Mouse (Mus musculus): ENCODE results near the gene Pcnp. TPM values are rescaled to one million over a fixed set of nuclear protein-coding genes. Genes with fewer than 3 reads are reported as not detected.

Gene Pcnp
- polyA plus RNA-seq, 1 experiment from 2014 or later: 191 TPM

DNA sequence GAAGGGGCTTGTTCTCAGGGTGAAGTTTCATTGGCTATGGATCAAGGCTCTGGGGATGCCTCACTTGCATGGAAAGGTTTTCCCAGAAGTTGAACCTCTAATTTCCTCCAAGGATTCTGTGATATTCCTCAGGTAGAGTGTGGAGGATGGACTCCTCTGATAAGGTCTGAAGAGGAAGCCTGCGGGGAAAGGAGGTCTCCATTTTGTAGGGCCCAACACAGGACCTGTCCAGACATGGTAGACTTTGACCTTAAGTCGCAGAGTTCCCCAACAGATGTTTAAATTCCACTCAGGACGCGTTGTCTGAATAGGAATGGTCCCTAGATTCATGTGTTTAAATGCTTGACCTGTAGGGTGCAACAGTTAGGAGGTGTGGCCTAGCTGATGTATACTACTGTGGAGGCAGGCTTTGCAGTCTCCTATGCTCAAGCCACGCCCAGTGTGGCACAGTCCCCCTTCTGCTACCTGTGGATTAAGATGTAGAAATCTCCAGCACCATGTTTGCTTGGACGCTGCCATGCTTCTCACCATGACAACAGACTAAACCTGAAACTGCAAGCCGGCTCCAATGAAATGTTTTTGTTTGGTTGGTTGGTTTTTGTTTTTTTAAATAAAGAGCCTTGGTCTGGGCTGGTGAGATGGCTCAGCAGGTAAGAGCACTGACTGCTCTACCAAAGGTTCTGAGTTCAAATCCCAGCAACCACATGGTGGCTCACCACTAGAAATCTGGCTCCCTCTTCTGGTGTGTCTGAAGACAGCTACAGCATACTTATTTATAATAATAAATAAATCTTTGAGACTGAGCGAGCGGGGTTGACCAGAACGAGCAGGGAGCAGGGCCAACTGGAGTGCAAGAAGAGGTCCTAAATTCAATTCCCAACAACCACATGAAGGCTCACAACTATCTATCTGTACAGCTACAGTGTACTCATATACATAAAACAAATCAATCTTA, 16.5 kb downstream of the Pcnp start:
- Histone ChIP-seq H3K27ac (ENCODE audit: low read depth, low read length) (no peak overlapping the region), H3K4me2 (ENCODE audit: low read length) (no peak overlapping the region), H3K4me3 (ENCODE audit: low read length) (no peak overlapping the region), H3K4me1 (ENCODE audit: control insufficient read depth, insufficient read depth, low read depth, low read length) (no peaks in the 10 kb centered on the region), H3K9ac (ENCODE audit: low read depth, low read length) (no peak overlapping the region), H3K9me3 (ENCODE audit: control insufficient read depth, low read length) (no peaks in the 10 kb centered on the region; the same call in 1 of the 2 replicates), H3K27me3 (replicated peaks; ENCODE audit: control insufficient read depth, insufficient read depth, low read length) (no peaks in the 10 kb centered on the region), H3K36me3 (ENCODE audit: control insufficient read depth, insufficient read depth, low read length) (peaks cover 10% of the 10 kb centered on the region)
- WGBS: 87% methylated on average over 10 of the region's 10 CpGs
- ATAC-seq: peak; percentile 49

DNA sequence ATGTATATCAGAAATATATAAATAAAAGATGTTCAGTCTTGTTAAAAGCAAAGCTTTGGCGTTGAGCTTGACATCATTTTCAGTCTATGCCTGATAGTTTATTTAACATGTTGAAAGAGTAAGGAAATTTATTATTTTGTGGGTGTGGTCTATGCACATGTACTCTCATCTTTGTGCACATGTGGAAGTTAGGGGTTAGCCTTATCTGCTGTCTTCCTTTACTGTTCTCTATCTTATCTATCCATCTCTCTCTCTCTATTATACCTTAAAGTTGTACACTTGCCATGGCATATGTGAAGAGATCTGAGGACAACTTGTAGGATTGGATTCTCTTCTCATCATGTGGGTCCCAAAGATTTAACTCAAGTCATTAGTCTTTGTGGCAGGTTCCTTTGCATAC, 20.7 kb downstream of the Pcnp start:
- Histone ChIP-seq H3K27me3 (replicated peaks; ENCODE audit: control insufficient read depth, insufficient read depth, low read length) (no peaks in the 10 kb centered on the region), H3K9me3 (ENCODE audit: control insufficient read depth, low read length) (no peaks in the 10 kb centered on the region), H3K9ac (ENCODE audit: low read depth, low read length) (no peak overlapping the region), H3K27ac (ENCODE audit: low read depth, low read length) (no peak overlapping the region), H3K4me1 (ENCODE audit: control insufficient read depth, insufficient read depth, low read depth, low read length) (no peaks in the 10 kb centered on the region), H3K4me3 (ENCODE audit: low read length) (no peak overlapping the region), H3K36me3 (ENCODE audit: control insufficient read depth, insufficient read depth, low read length) (peaks cover 16% of the 10 kb centered on the region), H3K4me2 (ENCODE audit: low read length) (no peak overlapping the region)
- 100% methylated on average over 1 of the region's 1 CpGs for WGBS
- no peak for ATAC-seq

DNA sequence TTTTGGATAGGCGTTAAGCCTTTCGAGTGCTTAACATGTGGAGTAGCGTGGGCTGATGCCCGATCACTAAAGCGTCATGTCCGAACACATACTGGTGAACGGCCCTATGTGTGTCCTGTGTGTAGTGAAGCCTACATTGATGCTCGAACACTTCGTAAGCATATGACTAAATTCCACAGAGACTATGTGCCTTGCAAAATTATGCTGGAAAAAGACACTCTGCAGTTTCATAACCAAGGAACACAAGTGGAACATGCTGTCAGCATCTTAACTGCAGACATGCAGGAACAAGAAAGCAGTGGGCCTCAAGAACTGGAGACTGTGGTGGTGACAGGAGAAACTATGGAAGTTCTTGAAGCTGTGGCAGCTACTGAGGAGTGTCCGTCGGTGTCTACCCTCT, 22.7 kb downstream of the Pcnp start:
- Histone ChIP-seq H3K4me2 (ENCODE audit: low read length) (no peak overlapping the region), H3K27me3 (replicated peaks; ENCODE audit: control insufficient read depth, insufficient read depth, low read length) (no peaks in the 10 kb centered on the region), H3K36me3 (ENCODE audit: control insufficient read depth, insufficient read depth, low read length) (peaks cover 25% of the 10 kb centered on the region), H3K27ac (ENCODE audit: low read depth, low read length) (no peak overlapping the region), H3K9ac (ENCODE audit: low read depth, low read length) (no peak overlapping the region), H3K4me3 (ENCODE audit: low read length) (no peak overlapping the region), H3K9me3 (ENCODE audit: control insufficient read depth, low read length) (no peaks in the 10 kb centered on the region), H3K4me1 (ENCODE audit: control insufficient read depth, insufficient read depth, low read depth, low read length) (no peaks in the 10 kb centered on the region)
- 96% methylated on average over 11 of the region's 11 CpGs for WGBS
- ATAC-seq: no peak

DNA sequence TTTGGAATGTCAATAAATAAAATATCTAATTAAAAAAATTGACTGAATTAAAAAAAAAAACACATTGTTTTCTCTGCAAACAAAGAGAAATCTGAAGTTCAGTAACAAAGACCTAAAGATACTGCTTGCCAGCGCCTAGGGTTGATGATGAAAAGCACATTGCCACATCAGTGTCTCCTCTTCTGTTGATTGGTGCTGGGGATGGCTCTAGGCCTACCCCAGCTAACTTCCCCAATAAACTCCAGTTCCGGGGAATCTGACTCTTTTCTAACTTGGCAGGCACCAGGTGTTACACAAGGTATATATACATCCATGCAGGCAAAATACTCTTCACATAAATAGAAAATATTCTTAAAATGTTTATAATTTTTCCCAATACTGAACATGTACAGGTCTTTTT, 35.3 kb downstream of the Pcnp start:
- Histone ChIP-seq H3K9me3 (ENCODE audit: control insufficient read depth, low read length) (no peaks in the 10 kb centered on the region), H3K4me3 (ENCODE audit: low read length) (no peak overlapping the region), H3K36me3 (ENCODE audit: control insufficient read depth, insufficient read depth, low read length) (peaks cover 19% of the 10 kb centered on the region), H3K27ac (ENCODE audit: low read depth, low read length) (no peak overlapping the region), H3K4me2 (ENCODE audit: low read length) (no peak overlapping the region), H3K27me3 (replicated peaks; ENCODE audit: control insufficient read depth, insufficient read depth, low read length) (no peaks in the 10 kb centered on the region), H3K4me1 (ENCODE audit: control insufficient read depth, insufficient read depth, low read depth, low read length) (no peaks in the 10 kb centered on the region), H3K9ac (ENCODE audit: low read depth, low read length) (no peak overlapping the region)
- WGBS: 98% methylated on average over 2 of the region's 2 CpGs
- no peak for ATAC-seq

DNA sequence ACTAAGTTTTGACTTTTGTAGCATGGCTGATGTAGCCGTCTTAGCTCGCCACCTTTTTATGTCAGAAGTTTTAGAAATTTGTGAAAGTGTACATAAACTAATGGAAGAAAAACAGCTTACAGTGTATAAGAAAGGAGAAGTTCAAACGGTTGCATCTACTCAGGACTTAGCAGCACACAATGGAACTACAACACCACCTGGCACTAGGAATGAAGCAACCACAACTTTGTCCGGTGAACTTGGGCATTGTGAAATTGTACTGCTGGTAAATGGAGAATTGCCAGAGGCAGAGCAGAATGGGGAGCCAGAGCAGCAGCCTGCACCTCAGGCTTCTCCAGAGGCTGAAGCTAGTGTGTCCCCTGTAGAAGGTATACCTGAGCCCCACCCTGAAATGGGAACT, 39.2 kb downstream of the Pcnp start:
- no peaks in the 10 kb centered on the region for H3K9me3 ChIP-seq (ENCODE audit: control insufficient read depth, low read length)
- H3K27me3 ChIP-seq (replicated peaks; ENCODE audit: control insufficient read depth, insufficient read depth, low read length): no peaks in the 10 kb centered on the region

DNA sequence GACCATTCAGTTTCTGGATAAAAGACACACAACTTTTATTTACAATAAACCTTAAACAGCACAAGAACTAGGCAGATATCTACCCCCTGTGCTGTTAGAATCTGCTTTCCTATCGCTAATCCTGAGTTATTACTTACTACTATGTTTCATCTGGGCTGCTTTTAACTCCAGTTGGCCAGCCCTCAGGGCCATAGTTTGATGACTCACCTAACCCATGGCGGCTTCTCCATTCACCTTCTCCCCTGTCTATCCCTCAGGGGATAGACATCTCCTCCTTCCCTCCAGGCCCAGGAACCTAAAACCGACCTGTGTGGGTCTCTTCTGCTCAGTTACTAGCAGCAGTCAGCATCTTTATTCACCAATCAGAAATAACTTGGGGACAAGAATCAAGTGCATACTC, 43.5 kb downstream of the Pcnp start:
- Histone ChIP-seq H3K4me3 (ENCODE audit: low read length) (no peak overlapping the region), H3K36me3 (ENCODE audit: control insufficient read depth, insufficient read depth, low read length) (peaks cover 9% of the 10 kb centered on the region), H3K4me2 (ENCODE audit: low read length) (no peak overlapping the region), H3K27ac (ENCODE audit: low read depth, low read length) (no peak overlapping the region), H3K27me3 (replicated peaks; ENCODE audit: control insufficient read depth, insufficient read depth, low read length) (no peaks in the 10 kb centered on the region), H3K9ac (ENCODE audit: low read depth, low read length) (no peak overlapping the region), H3K4me1 (ENCODE audit: control insufficient read depth, insufficient read depth, low read depth, low read length) (no peaks in the 10 kb centered on the region), H3K9me3 (ENCODE audit: control insufficient read depth, low read length) (no peaks in the 10 kb centered on the region)
- 92% methylated on average over 3 of the region's 3 CpGs for WGBS
- no peak for ATAC-seq

More for the DNA sequence above, 39.2 kb downstream of the Pcnp start:
- no peak for ATAC-seq
- no peak overlapping the region for H3K27ac ChIP-seq (ENCODE audit: low read depth, low read length)
- WGBS: 92% methylated on average over 4 of the region's 4 CpGs
- H3K4me3 ChIP-seq (ENCODE audit: low read length): no peak overlapping the region
- H3K4me2 ChIP-seq (ENCODE audit: low read length): no peak overlapping the region
- H3K4me1 ChIP-seq (ENCODE audit: control insufficient read depth, insufficient read depth, low read depth, low read length): no peaks in the 10 kb centered on the region
- H3K36me3 ChIP-seq (ENCODE audit: control insufficient read depth, insufficient read depth, low read length): peaks cover 19% of the 10 kb centered on the region
- H3K9ac ChIP-seq (ENCODE audit: low read depth, low read length): no peak overlapping the region

DNA sequence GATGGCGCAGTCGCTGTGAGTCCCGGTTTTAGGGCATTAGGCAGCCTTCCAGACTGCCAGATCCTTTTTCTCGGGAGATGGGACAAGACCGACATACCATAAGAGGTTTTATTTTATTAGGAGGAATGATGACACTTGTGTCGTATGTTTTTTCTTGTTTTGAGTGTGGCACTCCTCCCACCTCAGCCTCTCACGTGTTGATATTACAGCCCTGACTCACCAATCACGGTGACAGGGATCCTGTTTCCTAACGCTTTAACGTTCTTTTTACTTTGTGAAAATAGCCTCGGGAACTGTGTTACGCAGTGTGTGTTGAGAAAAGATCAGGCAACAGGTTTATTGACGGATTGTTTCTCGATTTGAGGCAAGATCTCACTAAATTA, 54.6 kb downstream of the Pcnp start:
- peak overlapping the region; percentile 94 for H3K9ac ChIP-seq (ENCODE audit: low read depth, low read length)
- H3K27me3 ChIP-seq (replicated peaks; ENCODE audit: control insufficient read depth, insufficient read depth, low read length): no peaks in the 10 kb centered on the region
- peaks cover 18% of the 10 kb centered on the region for H3K36me3 ChIP-seq (ENCODE audit: control insufficient read depth, insufficient read depth, low read length)
- WGBS: 6% methylated on average over 14 of the region's 14 CpGs
- H3K9me3 ChIP-seq (ENCODE audit: control insufficient read depth, low read length): no peaks in the 10 kb centered on the region
- H3K4me3 ChIP-seq (ENCODE audit: low read length): peak overlapping the region; percentile 99
- ATAC-seq: no peak
- H3K4me1 ChIP-seq (ENCODE audit: control insufficient read depth, insufficient read depth, low read depth, low read length): peaks cover 16% of the 10 kb centered on the region
- peak overlapping the region; percentile 88 for H3K27ac ChIP-seq (ENCODE audit: low read depth, low read length)
- peak overlapping the region; percentile 87 for H3K4me2 ChIP-seq (ENCODE audit: low read length)

DNA sequence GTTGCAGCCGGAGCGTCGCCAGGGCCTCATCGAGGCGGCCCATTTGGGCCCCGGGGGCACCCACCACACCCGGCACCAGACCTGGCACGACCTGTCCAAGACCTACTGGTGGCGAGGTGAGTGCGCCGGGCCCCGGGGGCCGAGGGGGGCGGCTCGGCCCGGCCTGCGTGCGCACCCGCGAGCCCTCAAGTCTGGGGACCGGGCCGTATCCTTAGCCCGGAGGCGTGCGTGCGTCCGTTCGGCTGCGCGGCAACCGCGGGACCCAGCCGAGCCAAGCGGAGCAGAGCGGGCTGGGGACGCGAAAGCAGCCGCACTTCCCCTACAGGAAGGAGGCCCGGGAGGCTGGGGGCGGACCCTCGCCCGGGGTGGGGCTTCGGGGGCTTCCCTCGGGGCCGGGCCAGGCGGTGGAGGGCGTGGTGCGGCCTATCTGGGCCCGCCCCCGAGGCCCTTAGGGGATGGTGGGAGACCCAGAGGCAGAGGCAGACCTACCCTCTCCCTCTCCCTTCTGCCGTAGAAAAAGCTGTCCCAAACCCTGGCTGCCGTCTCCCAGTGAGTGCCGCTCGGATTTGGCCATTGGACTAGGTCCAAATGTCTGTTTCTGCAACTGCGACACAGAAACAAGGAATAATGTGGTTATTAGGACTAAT, 55.2 kb downstream of the Pcnp start:
- Histone ChIP-seq H3K27ac (ENCODE audit: low read depth, low read length) (peak overlapping the region; percentile 88), H3K4me1 (ENCODE audit: control insufficient read depth, insufficient read depth, low read depth, low read length) (peaks cover 16% of the 10 kb centered on the region), H3K27me3 (replicated peaks; ENCODE audit: control insufficient read depth, insufficient read depth, low read length) (no peaks in the 10 kb centered on the region), H3K9me3 (ENCODE audit: control insufficient read depth, low read length) (no peaks in the 10 kb centered on the region), H3K4me3 (ENCODE audit: low read length) (peak overlapping the region; percentile 99), H3K9ac (ENCODE audit: low read depth, low read length) (peak overlapping the region; percentile 94), H3K36me3 (ENCODE audit: control insufficient read depth, insufficient read depth, low read length) (peaks cover 18% of the 10 kb centered on the region), H3K4me2 (ENCODE audit: low read length) (peak overlapping the region; percentile 87)
- 1% methylated on average over 44 of the region's 55 CpGs for WGBS
- ATAC-seq: peak; percentile 73

Measured in hindbrain, embryonic 16.5 days (tissue).